Mouse (Mus musculus) induced T-regulatory cell, adult 2 months (primary cell): ENCODE results near the gene Cd37.
A peak's percentile ranks its signal among the peaks of the same experiment; 100 is the strongest.

ENCODE experiments used
- DNase-seq: peaks from one replicate; pipeline ENCODE4 v3.0.0-alpha.2; 2012; ENCODE audit warnings: low read depth

Gene Cd37

DNA sequence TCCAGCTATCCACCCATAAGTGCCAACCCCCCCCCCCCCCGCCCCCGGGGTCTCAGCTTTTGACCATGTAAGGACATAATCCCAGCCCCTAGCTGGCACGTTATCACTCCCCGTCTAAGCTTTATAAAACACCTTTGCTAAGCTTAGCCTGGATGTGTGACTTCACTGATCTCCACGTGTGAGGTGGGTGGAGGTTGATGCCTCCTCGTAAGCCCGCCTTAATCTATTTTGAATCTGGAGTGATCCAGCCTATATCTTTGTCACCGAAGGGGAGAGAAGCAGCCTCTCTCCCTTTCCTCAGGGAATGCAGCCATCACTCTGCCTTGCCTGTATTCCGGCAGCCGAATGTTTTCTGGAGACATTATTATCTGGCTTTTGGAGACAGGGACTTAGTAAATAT, 36.3 kb downstream of the Cd37 start:
- DNase-seq = no peak

DNA sequence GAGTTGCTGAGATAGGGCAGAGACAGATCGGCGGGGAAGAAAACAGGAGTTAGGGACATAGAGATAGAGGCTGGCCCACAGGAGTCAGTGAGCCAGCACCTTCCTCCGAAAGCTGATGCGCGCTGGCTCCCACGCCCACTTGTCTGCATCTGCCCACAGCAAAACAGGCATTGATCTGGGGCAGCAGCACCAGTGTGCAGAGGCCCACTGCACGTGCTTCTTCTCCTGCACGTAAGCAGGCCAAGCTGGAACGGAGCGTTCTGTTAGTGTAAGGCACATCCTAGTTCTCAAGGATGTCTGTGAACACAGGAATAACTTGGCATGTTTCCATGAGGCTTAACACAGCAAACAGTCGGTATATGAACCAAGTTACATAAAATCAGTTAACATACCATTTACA, 40.0 kb downstream of the Cd37 start:
- DNase-seq = no peak

DNA sequence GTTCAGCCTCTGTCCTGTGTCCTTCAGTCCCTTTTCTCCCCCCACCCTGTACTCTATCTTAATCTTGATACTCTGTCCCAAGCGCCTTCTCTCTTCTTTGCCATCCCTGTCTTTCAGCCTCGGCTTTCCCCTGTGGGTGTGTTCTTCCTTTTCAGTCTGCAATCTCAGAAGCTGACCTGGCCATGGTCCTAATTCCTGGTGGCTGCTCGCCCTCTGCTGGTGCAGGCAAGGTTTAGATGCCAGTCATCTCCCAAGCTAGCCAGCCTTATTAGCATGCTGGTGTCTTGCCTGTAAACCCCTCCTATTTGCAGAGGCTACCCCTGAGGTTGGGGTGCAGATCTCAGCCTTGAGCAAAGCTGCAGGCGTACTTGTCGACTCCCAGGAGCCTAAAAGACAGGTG, 40.5 kb downstream of the Cd37 start:
- DNase-seq = peak; percentile 61

DNA sequence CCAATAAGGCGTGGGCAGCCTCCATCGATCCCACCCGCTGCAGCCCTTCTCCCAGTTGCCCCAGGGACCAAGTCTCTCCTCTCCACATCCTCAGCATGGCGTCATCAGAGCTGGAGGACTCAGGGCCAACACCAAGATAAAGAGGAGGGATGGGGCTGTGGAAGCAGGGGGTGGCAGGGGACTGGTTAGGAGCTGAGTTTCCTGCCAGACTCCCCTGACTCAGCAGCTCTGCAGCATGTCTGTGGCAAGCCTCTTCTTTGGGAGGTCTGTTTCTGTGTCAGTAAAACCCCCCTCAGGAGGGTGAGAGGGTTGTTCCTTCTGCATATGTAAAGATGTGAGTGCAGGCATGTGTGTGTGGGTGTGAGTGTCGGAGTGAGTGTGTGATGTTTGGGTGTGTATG, 41.9 kb downstream of the Cd37 start:
- DNase-seq = no peak

DNA sequence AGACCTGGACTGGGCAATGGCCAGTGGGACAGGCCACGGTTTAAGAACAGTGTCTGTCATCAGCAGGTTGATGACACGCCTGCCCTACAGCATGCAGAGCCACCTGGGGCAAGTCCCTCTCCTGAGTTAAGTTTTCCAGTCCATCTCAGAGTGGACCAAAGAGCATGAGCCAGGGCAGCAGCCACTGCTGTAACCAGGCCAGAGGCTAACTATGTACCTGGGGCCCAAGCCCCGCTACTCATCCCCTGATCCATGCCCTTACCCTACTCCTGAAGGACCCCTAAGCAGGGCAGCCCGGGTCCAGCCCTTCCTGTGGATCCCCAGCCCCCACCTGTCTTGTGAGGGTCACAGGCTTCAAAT, 42.8 kb downstream of the Cd37 start:
- no peak for DNase-seq

DNA sequence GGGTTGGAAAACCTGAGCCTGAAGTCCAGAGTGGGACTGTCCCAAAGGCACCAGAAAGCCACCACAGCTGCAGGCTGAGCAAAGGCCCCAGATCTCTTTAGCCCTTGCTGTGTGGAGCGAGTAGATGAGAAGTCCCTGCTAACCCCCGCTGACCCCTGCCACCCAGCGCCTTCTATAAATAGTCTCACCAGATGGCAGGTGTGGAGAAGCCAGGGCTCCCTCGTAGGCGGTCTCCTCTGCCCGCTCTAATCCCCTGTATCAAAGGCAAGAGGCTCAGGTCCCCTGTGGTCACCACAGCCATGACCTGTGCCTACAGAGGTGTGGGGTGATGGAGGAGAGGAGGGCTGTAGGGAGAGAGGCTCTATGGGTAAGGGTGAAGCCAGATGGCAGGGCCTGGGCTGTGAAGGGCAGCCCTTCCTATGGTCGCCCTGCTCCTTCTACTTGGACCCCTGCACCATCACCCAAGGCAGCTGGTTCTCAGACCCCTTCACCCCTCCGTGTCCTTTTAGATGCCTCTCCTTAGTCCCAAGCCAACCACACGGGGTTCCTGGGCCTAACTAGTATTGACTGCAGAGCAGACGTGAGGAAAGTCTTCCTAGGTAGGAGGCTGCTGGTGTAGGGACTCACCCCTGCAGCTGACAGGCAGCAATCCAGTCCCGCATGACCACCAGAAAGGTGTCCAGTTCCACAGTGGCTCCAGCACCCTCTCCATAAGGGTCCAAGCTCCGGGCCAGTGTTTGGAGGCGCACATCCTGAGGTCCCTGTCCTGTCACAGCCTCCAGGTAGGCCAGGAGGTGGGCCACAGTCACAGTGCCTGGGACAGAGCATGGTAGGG, 43.4 kb downstream of the Cd37 start:
- DNase-seq = no peak

DNA sequence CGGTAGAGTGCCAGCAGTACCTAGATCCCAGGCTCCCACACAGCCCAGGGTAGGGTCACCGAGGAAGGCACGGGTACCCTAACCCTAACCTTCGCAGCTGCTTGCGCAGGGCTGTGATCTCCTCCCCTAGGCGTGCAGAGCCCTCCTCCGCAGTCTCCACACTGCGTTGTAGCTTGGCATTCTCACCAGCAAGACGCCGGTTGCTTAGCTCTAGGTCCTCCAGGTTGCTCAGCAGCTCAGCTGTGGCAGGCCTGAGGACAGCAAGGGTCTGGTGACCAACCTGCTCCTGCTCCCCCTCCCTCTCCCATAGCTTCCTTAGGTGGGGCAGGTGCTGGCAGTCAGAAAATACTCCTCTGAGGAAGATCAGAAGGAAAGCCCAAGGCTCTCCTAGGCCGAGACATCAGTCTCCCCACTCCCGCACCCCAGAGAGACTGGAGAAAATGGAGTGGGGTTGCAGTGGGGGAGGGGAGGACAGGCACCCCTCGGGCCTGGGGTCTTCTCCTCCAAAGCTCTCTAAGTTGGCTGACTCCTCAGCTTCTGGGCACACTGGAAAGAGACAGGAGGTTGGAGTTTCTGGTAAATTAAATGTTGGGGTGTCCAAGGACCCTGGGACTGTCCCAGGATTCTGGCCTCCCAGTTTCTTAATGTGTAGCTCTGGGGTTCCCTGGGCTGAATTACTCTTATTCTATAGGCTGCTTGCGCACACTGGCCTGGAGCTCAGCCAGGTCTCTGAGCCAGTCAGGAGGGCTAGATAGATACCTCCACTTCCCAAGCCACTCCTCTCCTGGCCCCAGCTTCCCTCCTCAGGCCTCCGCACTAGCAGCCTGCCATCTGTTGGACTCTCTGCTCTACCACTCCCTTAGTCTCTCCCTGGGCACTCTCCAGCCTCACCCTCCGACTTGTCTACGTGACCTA, 44.8 kb downstream of the Cd37 start:
- DNase-seq = no peak

DNA sequence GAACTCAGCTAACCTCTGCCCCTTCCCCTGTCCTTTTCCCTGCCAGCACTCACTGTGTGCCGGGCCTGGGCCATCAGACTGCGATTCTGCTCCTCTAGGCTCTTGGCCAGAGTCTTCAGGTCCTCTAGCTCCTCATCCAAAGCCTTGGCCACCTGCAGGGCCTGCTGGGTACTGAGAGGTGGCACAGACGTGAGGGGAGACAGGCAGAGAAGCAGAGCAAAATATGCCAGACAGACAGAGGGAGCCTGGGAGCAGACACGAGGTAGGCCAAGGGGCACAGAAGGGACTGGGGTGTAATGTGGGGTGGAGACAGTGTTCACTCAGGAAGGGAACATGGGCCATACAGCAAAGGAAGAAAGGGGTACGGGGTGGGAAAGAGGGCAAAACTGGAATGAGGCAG, 45.5 kb downstream of the Cd37 start:
- DNase-seq = no peak

DNA sequence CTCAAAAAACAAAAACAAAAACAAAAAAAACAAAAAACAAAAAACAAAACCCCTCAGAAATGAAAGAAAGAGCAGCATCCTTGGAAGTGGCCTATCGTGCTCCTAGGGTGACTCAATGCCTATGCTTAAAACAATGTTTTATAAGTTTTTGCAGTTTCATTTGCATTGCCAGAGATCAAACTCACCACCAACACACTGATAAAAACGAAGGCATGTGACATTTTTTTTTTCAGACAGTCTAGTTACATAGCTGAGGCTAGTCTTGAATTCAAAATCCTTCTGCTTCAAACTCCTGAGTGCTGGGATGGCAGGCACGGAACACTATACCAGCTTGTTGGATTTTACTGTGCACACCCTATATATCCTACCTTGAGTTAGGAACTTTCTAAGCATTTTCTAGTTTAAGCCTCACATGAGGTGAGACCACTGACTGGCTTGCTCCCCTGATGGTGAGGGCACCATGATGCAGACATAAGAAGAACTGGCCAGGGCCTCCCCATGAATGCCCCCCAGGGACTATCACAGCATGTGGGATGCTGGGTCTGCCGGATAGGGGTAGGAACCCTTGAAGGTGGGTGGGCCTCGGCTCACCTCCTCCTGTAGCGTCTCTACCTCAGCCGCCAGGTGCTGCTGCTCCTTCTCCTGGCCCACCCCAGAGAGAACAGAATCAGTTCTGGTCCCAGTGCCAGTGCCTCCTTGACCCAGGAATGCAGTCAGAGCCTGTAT, 46.2 kb downstream of the Cd37 start:
- no peak for DNase-seq

DNA sequence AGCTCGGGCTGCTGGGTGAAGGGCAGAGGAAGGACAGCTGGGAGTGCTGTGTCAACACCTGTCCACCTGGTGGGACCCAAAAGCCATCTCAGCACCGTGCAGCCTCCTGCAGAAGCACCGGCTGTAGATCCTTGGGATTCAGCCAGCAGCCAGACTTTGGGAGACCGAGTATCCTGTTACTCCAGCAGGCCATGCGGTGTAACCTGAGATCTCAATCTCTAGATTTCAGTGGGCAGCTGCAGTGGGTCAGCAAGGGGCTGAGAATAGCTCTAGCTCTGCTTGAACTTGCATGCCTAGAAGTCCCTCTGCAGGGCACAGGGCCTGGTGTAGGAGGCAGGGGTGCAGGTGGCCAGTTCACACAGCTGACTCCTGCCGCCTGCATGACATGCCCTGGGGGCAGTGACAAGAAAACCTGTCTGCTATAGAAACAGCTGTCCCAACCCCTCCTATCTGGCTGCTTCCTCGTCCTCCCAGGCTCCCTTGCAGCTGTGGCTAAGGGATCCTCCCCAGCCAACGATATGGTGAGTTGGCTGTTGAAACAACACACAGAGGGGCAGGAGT, 47.0 kb downstream of the Cd37 start:
- DNase-seq = no peak

DNA sequence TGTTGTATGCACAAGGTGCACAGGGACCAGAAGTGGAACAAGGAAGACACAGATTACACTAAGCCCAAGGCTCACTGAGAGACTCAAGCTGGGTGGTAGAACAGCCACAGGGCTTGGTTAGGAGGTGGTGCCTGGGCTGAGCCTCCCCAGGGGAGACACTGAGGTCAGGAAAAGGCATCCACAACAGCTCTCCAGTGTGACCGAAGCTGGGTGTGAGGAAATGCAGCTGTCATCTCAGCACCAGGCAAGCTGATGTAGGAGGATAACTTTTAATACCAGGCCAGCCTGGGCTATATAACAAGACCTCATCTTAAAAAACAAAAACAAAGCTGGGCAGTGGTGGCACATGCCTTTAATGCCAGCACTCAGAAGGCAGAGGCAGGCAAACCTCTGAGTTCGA, 47.8 kb downstream of the Cd37 start:
- DNase-seq = no peak

DNA sequence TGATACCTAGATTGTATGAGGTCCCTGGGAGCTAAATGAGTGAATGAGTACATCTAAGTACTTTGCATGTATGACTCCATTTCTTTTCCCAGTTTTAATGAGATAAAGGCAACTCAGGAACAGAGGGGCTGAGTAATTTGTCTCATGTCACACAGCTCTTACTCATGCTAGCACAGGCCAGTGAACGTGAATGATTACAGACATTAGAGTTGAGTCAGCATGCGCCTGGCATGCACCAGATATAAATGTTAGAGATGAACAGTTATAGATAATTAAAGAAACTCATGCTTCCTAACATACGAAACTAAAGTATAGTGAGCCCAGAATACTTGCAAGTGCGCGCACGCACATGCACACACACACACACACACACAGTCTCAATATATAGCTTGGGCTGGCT, 48.7 kb downstream of the Cd37 start:
- DNase-seq = no peak

DNA sequence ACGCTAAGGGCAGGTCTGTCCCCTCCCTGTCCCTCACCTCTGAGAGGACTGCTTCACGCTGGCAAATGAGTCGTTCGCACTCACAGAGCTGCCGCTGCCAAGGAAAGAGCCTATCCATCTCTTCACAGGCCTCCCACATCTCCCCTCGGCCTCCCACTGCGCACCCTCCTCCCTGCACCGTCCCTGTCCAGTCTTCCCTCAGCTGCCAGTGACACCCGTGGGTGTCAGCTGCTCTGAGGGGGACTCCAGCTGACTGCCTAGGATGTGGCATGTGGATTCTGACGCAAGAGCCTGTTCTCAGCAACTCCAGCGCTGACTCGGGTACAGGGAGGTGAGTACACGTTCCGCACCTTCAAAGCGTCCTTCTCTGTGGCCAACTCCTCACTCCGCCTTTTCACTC, 49.3 kb downstream of the Cd37 start:
- no peak for DNase-seq

DNA sequence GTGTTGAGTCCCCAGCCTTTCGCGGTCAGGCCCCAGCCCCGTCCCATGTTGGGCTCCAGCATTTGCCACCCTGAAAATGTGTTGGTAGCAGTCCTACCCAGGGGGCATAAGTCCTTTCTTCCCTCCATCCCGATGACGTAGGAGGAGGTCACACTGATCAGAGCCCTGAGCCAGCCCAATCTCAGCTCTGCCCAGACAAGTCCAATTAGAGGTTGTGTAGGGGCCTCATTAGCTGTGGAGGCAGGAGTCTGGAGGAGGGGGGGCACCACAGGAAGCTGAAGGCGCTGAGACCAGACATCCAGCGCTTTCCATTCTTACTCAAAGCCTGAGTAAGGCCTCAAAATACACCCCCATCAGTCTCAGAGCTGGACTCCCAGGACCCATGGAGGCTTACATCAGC, 53.0 kb downstream of the Cd37 start:
- DNase-seq = no peak

DNA sequence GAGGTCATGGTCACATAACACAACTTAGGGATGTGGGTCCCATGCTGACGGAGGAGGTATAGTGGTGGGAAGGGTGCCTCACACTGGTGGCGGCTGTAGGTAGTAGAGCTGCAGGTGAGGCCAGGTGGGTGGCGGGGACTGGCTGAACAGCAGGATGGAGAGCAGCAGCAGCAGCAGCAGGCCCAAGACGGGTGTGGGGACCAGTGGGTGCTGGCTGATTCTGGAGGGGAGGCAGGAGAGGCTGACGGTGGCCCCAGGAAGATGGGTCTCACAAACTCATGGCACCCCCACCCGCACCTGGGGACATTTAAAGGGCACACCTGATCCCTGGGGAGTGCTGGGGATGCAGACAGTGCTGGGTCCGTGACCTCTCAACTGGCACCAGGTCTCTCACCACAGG, 55.2 kb downstream of the Cd37 start:
- DNase-seq = no peak
